Mouse (Mus musculus) ES-Bruce4 (cell line): ENCODE measurements around the gene Tmem39b.

Source experiments
- CTCF ChIP-seq: IDR thresholded peaks from one replicate; pipeline ENCODE4 v1.8.1; 2011; ENCODE audit warnings: low read depth, low read length
- EP300 ChIP-seq: IDR thresholded peaks from 2 replicates; pipeline ENCODE4 v1.6.1; 2011; ENCODE audit warnings: low read depth, low read length; ENCODE audit not compliant: insufficient read depth
- POLR2A ChIP-seq: IDR thresholded peaks from one replicate; pipeline ENCODE4 v1.8.1; 2011; ENCODE audit warnings: low read length; ENCODE audit not compliant: insufficient read depth

DNA sequence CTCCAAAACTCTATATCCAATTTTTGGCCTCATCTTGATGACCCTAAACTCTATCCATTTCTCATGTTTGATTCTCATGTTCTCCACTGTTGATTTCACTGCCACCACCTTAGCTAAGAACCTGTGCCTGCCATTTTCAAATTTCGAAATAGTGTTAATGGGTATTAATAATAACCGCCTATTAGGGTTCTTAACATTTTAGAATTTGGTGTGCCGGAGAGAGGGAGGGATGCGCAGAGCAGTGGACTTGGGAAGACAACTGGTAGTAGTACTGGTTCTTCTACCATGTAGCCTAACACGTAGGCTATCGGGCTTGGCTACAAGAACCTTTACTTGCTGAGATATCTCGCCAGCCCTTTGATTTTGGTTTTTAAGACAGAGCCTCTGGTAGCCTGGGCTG lies 553 bp upstream of the Tmem39b start:
- TF ChIP-seq POLR2A (no peak), CTCF (no peak), EP300 (no peak)
